Mouse (Mus musculus) urinary bladder, postnatal 36 days (tissue): ENCODE data around the gene Parpbp.
A peak's percentile ranks its signal among the peaks of the same experiment; 100 is the strongest.

Source experiments
- DNase-seq, 2 experiments: peaks; one replicate each; pipeline ENCODE4 v3.0.0; 2022; ENCODE audit warnings: low spot score in 2 of 2, mixed read lengths in 1 of 2

The Parpbp gene

DNA sequence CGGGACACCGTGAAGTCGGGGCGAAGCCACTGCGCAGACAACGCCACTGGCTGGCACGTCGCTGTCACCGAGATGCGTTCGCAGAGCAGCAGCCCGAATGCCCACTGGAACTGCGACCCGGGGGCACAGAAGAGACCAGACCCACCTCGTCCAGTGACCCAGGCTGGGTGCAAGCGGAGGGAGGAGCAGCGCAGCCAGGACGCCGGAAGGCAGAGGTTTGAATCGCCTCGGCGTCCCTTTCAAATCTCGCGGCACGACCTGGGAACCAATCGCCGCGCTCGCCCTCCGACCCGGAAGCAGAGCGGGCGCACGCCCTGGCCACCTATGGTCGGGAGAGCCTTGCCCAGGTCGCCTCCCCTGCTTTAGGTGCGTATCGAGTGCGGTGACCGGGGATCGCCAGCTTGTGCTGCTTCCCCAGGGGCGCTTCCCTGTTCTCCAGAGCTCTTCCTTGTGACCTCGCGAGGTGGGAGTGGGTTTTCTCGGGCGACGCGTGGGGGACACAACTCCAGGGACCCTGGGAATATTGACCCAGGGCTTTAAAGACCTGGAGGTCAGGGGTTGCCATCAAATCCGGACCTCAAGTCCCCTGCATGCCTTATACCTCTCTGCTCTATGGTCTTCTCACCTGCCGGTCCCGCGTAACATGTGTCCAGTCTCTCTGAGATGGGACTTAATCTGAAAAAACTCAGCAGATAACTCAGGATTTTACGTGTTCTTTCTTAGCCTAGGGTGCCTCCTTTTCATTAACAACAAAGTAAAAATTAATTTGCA lies at the start of gene Parpbp, which contains the start of gene Nup37:
Gene Parpbp (minus strand): TSS at position 235 of the 771 bp plus-strand sequence.
Gene Nup37 (plus strand): TSS at position 286 of the 771 bp plus-strand sequence.
- peak; percentile 82 to 86 for DNase-seq

DNA sequence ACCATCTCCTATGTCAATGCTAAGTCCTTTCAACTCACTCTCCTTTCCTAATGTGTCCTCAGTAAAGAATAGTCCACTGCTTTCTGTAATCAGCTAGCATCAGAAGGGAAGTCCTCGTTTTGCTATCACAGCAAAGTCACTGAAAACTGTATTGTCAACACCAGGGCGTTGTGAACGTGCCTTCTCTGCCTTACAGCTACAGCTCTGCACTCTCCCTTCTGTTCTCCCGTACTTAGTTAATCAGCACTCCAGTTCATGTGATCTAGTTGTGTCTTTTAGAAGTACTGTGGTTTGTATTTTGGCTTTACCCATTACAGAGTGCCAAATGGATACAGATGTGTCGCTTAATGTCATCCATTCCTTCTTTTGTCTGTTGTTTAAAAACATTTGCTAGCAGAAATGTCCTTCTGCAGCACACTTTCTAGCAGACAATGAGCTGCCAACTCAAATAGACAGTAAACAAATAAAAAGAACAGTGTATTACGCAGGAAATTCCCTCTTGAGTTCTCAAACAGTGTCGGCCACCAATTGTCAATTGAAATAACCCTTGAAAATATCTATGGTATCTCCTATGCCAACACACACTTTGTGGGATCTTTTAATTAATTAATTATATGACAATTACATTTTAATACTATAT lies 20.8 kb upstream of the Parpbp start:
- DNase-seq: no peak

DNA sequence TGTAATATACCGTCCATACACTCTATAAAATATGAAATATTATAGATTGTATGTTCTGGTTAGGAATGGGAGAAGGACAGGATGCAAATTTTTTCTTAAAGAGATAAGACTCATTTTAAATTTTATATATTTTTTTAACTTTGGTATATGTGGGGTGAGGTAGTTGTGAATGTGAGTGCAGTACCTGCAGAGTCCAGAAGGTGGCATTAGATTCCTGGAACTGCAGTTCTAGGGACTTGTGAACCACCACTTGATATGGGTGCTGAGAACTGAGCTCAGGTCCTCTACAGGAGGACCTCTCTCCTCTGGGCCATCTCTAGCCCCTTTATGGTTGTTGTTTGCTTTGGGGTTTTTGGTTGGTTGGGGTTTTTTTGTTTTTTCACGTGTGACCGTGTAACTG lies 19.4 kb upstream of the Parpbp start:
- no peak for DNase-seq

DNA sequence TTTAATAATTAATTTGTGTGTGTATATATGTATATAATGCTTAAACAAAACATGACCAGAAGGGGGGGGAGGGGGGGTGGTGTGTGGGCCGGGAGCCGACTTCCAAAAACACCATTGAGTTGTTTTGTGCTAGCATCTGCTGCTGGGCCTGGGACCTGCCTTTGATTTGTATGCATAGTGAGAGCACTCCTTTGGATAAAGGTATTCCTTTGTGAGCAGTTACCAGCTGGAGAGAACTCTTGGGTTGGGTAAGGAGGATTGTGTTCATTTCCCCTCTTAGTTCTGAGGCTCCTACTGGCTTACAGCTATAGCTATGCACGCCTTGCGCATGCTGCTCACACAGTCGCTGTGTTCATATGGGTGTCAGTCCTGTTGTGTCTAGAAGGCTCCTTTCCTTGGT lies 15.9 kb upstream of the Parpbp start:
- no peak for DNase-seq

DNA sequence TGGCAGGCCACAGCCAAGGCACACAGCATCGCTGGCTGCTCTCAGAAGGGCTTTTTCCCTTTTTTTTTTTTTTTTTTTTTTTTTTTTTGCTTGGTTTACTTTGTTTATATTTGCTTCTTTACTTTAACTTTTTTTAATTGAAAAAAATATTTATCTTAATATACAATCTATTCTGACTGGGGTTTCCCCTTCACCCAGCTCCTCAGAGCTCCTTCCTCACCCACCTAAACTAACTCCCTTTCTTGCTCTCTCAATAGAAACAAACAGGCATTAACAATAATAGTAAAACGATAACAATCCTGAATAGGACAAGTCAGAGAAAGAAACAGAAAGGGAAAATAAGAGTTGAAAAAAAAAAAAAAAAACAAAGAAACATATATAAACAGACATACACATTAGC lies 15.4 kb upstream of the Parpbp start:
- no peak for DNase-seq

DNA sequence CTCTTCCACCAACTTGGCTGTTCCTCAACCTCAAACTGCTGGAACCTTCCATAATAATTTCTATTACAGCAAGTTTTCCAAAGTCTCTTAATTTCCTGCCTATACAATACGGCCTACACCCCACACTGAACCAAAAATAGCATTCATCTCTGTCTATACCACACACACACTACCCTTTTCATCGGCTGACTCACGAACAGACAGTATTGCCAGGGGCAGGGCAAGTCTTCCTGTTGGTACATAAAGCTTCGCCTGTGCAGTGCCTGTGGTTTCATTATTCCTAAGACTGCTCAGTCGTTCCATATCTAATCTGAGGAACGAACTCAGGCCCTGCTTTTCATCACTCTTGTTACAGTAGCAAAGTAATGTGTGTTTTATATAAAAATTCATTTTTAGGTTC lies 4.9 kb upstream of the Parpbp start:
- no peak for DNase-seq

DNA sequence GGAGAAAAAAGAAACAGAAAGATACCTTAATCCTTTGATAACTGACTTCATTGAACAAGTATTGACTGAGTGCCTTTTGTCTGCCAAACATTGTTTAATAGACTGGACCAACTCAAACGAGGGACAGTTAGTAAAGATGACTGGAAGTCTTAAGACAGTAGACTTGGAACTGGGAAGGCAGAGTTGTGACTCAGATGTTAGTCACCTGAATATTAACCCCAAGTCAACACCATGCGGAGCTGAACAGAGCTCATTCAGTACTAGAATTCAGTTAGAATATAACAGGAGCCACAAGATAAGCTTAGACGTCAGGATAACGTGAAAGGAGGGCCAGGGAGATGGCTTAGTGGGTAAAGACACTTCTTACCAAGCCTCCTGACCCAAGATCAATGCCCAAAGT lies 3.6 kb upstream of the Parpbp start:
- no peak for DNase-seq

DNA sequence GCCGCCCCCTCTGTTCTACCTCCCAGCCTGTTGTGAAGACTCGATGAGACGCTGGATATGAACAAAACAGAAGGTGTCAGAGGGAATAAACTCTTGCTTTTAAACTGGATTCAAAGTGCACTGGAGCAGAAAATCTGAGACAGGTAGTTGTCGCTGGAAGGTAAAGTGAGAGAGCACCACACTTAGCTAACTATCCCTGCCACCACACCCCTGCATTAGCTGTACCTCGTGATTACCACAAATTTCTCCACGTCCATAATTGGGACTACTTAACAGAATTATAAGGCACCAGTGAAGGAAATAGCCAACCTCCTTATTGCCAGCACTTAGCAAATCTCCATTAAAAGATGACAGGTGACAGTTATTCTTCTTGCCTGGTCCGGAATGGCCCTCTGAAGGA lies 554 bp downstream of the Parpbp start:
- DNase-seq: no peak

DNA sequence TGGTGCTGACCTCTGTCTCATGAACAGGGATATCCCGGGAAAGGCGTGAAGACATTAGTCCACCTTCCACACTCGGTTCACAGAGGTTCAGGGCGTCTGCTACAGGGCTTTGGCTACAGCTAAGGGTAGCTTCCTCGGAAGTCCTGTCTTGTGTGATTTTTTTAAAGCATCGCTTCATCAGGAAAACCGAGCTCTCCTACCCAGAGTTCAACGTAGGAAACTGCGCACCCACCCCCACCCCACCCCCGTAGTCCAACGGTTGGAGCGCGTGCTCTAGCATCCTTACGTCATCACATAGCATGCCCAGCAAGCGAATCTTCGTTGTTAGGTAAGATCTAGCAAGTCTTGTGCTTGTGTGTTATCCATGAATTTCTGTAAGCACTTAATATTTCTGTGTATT lies 11.1 kb downstream of the Parpbp start:
- DNase-seq: no peak

DNA sequence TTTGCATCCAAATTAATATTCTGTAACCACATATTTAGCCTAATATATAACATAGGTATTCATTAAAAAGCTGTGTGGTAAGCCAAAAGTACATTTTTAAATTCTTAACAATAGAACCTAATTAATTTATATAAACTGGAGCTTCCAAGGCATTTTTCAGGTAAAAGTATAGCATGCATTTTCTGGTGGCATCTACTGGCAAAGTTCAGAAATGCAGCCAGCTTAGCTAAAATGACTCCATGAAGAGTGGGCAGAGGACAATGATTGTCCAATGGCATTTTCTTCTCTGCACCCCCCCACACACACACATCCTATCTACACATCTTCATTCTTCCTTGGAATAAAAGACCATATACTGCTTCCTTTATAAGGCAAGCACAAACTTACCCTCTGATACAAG lies 27.0 kb downstream of the Parpbp start:
- no peak for DNase-seq

DNA sequence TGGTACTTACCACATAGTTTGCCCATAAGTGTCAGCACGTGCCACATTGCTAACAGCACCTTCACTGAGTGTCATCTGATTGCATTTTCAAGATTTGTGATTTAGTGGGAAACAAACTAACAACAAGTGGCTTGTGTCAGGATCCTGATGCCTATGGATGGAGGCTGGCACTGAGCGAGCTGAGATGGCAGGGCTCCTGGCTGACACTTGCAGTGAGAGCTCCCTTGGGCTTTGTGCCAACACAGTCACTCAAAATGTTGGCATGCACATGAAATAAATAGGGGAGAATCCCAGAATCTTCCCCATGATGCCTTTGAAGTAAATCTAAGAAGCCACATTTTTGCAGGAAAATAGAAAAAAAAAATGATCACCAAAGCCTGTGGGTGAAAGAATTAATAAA lies 33.5 kb downstream of the Parpbp start:
- no peak for DNase-seq

DNA sequence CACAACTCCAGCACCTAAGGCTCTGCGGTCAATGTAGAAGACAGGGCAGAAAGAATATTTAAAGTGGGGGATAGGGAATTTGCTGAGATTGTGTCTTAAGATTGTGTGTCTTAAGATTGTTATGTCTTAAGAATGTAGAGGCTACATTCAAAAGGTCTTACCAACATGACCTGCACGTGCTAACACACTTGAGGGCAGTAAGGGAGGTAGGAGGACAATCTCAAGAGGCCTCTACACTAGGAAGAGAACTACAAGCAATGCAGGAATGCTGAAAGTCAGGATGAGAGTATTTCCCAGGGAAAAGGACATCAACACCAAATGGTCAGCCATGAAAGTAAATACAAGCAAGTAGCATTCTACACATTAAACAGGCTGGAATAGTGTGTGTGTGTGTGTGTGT lies 40.6 kb downstream of the Parpbp start:
- no peak for DNase-seq

DNA sequence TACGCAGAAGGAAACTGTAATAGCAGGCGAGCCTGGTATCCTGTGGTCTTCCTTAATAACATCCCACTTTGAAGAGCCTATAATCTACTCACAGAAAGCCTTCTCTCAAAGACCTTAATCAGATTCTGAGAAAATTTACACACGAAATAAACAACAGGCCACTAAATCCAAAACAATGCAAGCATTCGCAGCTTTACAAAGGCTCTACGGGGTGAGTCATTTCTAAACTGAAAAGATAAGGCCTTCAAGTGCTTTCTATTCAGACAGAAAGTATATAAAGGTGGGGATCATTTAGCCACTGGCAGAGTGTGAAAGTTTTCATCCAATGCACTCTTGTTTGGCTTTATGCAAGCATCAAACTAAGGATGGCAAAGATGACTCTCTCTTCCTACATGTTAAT lies 56.0 kb downstream of the Parpbp start, which contains the start of gene Pmch:
Gene Pmch (plus strand): TSS at position 301 of the 400 bp plus-strand sequence.
- no peak for DNase-seq

DNA sequence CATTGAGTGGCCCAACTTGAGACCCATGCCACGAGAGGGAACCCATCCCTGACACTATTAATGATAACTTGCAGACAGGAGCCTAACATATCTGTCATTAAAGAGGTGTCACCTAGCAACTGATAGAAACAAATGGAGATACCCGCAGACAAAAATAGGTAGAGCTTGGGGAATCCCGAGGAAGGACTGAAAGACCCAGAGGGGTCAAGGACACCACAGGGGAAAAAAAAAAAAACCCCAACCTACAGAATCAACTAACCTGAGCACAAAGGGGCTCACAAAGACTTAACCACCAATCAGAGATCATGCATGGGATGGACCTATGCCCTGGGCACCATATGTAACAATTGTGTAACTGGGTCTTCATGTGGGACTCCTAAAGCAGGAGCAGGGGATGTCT lies 79.4 kb downstream of the Parpbp start:
- DNase-seq: no peak

DNA sequence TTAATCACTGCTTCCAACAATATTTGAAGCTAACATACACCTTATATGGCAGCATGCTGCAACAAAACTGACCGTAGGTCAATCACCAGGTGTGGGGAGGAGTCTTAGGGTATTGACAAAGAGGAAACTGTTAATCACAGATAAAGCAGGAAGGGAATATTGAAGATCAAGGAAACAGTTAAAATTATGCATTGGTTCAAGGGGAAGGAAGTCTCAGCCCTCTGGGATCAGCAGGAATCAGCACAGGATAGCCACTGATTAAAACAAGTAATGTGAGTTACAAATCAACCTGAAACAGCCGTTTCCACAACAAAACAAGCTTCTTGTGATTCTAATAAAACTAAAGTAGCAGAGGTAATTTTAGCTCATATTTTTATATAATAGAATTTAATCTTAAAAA lies 81.9 kb downstream of the Parpbp start:
- no peak for DNase-seq

DNA sequence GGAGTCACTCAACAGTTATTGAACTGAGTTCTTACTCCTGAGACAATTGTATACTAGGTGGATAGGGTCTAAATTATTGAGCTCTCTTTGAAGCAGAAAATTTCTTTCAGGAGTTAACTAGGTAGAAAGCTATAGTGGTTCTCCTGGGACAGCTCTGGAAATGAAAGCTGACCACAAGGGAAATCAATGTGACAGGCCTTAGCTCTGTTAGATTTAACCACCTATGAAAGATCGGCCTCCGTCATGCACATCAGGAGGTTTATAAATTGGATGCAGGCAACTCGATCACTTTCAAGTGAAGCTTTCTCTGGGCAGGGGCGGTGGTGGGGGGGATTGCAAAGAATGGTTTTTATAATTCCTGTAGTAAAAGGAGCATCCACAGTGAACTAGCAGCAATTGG lies 83.3 kb downstream of the Parpbp start:
- no peak for DNase-seq

DNA sequence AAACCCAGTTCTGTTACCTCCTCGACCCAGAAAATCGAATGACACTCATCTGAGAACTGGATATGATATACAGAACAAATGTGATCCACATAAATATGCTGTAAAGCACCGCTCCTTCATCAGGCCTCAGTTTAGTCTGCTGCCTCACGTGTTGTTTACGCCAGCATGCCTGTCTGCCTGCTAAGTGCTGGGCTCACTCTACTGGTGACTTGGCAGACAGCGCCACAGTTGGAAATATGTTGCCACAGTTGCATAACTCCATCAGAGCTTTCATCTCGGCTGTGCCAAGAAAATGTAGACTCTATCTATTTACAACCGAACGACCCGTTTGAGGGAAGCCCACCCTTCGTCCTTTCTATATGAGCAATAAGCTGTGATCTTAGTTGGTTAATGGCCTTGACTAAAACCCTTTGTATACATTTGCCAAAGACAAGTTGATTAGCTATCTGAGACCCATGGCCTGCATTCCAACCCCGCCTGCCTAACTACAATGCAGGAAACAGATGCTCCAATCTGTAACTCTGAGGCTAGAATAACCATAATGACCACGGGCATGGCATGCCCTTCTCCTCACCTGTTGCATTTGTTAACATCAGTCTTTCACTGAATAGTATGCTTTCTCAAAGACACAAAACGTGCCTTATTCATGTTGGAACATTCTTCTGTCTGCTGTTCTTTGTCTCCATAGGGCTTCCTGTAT lies 89.6 kb downstream of the Parpbp start:
- DNase-seq: peak in 1 of 2 experiments; percentile 44

DNA sequence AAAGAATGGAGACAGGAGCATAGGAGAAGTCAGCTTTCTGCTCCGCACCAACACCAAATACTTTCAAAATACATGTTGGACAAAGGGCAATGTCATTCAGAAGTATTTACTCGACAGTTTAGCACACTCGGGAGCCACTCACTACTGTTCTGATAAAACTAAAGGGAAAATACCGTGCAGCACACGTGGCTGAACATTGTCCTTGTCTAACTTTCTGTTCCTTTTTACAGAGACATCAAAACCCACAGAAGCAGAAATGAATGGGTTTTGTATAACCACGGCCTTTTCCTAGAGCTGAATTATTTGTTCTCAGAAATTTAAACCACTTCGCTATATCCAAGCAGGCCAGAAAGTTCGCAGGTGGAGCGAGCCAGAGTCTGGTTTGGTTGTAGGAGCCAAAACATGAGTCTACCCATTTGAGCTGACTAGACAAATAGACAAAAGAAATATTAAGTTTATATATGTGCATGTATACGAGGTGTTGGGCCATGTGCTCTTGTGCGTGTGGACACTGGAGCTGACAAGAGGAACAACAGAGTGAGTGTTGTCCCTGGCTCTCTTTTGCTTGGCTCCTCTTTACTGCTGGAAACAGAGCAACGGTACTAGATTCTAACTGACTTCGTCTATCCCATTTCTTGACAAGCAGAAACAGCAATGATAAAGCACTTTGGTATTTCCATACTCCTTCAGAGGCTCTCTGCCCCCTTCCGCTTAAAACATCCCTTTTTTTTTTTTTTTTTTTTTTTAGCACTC lies 92.3 kb downstream of the Parpbp start:
- DNase-seq: no peak

DNA sequence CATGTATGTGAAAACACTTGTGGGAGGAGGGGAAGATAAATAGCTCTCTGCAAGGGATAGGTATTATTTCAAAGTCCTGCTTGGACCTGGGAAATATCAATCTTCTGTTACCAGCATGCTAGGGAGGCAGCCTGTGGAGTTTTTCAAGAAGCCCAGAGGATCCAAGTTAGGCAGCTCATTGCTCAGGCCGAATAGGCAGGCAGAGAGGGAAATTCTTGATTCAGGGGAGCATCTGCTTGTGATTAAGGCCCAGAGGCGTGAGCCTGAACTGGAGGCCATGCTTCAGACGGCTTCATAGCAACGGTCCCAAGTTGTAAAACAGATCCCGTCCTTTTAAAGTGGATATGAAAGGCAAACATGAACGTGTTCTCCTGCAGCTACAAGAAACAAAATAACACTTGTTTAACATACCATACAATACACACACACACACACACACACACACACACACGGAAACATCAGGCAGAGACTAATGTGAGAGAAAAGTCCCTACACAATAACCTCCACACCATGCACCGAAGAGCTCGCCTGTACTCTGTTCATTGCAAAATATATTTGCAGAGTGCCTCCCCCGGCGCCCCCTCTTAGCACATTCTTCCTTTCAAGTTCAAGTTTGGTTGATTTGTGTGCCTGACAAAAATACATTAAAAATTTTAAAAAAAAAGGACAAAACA lies 100.5 kb downstream of the Parpbp start:
- DNase-seq: no peak

DNA sequence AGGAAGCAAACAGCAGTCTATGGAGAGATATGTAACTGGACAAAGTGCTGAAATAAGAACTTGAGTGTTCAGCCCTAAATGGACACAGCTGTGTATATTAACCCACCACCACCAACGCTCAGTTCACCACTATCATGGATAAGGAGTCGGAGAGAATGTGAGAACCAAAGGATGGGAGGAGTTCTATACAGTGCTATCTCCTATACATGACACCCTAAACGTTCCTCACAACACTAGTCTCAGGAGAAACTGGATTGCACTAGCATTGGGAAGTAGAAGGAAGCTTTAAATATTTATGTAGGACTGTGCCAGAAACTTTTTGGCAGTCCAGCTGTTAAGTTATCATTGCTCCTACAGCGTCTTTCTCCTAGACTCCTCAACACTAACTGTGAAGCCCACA lies 102.4 kb downstream of the Parpbp start:
- no peak for DNase-seq
